Mouse (Mus musculus) kidney, adult 11 months (tissue): ENCODE measurements around the gene Ano6.
A peak's percentile ranks its signal among the peaks of the same experiment; 100 is the strongest.

Experiments
- DNase-seq: peaks from one replicate; pipeline ENCODE4 v3.0.0; 2022

The Ano6 gene

DNA sequence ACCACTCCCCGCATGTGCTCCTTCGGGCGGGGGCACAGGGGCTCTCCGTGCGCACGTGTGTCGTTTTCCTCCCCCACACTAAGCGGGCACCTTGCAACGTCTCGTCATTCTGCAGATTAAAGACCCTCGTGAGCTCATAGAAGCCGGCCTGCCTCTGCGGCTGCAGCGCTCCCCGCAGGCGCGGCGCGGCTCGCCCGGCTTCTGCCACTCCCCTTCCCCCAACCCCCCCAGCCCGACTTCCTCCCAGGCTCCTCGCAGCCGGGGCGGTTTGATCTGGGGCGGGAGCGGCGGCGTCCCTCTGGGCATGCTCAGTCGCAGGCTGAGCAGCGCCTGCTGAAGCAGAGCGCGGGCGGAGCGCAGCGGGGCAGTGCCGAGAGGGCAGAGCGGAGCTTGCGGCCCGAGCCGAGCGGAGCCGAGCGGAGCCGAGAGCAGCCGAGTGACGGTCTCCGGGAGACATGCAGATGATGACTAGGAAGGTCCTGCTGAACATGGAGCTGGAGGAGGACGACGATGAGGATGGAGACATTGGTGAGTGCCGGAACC, at the start of gene Ano6:
Gene Ano6 (plus strand): TSS at position 315 of the 543 bp plus-strand sequence.
- DNase-seq, result peak; percentile 92

DNA sequence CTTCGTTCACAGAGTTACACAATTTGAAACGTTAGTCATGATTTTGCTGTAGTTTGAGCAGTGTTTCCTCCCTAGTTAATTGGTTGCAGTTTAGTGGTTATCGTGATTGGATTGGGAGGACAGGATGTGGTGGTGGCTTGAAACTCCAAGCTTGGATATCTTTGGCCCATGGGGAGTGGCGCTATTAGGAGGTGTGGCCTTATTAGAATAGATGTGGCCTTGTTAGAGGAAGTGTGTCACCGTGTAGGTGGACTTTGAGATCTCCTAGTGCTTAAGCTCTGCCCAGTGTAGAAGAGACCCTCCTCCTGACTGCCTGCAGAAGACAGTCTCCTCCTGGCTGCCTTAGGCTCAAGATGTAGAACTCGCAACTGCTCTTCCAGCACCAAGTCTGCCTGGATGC, 47.7 kb upstream of the Ano6 start:
- DNase-seq, result no peak

DNA sequence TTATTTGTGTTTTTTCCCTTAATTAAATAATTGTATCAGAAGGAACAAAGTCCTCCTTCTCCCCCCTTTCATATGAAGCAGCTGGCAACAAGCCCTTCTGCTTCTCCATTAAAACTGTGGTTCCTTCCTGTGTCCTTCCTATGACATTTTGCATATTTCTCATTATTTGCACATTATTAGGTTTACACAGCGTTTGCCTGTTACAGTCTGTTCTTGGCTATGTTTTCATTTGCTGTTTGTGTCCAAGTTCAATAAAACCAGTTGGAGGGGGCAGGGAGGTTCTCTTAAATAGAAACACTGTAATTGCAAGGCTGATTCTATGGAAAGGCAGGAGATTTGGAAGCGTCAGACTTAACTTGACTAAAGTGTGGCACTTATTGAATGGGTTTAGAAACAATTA, 46.8 kb upstream of the Ano6 start:
- DNase-seq, result no peak

DNA sequence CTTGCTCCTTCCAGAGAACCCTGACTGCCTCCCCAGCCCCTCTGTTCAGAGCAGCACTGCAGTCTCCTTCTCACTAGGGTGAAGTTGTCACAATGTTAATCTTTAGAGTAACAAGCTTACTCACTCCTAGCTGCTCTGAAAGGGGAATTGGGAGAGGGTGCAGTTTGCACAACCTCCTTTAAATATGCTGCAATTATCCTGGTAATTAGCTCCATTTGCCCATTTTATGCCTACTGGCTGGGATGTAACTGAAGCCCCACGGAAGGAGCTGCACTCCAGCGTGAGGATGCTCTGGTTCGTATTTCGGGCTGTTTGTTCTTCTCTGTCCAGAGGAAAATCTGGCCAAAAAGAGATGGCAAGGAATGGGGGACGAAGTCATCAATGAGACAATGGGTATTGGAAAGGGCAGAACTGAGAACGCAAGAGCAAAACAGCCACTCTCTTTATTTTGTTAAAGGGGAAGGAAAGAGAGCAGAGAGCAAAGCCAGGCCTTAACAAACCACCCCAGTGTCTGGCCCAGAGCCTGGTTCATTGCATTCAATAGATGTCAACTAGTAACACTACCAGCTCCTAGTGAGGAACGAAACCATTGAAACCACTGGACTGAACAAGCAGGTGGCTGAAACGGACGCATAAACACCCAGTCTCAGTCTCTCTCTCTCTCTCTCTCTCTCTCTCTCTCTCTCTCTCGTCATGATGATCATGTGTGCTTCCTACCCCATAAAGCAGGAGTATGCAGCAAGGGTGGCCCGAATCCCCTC, 45.1 kb upstream of the Ano6 start:
- no peak for DNase-seq

DNA sequence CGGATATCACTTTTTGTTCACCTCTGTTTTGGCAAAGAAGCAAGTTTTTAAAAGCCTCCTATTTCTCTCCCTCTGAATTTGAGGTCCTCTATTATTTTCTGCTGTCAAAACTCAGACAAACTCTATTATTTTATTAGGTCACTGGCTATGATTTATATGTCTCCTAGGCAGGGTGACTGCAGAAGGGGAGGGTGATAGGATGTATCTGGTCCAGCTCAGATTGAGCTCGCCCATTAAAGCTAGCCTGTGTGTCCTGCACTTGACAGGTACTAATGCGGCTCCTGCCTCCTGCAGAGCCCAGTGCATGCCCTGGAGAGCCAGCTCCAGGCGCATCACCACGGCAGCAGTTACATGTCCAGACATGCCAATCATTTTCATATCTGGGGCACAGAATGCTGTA, 44.1 kb upstream of the Ano6 start:
- no peak for DNase-seq

DNA sequence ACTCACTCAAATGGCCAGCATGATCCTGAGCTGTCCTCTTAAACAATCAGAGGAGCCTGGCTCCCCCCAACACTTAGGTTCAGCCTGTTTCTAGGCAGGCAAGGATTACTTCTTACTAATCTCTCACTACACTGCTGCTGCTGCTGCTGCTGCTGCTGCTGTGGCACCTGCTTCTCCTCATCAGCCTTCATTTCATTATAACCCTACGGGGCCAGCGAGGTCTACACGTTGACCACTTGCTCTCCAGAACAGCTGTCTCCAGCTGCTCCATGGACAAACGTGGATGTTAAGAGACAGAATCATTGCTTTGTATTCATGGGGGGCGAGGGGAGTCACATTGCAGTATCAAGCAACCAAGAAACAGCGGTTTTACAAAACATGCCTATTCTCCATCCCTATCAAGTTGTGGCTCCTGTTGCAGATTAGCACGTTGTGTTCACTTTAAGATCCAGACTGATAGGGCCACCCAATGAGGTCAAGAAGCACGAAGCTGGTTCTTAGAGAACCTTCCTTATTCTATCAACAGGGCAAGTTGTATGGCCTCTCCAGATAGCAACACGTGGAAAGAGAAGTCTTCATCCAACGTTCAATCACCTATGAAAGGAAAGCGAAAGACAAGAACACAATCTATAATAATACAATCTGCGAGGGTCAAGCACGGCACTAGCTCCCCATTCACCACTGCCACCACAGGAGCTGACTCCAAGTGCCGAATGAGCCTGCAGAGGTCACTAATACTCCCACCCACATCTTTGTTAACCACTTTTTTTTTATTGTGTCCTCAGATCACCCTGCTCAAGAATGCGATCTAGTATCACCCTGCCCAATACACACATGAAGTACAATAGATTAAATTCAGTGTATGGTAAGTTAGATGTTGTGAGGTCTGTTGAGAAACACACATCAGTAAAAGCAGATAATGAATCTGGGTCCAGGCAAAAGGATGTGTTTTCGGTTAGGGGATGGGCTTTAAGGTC, 43.4 kb upstream of the Ano6 start:
- DNase-seq, result no peak

DNA sequence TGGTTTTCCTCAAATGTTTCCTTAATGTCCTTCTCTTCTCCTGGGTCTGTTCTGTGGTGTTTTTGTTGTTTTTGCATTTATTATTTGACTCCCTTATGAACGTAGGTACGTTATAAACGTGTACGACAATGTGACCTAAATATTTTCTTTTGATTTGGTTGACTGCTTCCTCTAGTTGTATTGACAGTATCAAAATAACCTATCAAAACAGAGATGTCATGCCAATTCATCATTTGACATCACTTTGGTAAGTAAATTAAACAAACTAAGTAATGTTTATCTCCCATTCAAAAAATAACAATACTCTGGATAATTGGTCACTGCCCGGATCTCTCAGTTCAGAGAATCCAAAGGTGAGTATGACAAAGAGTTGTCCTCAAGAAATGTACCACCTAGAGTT, 41.4 kb upstream of the Ano6 start:
- DNase-seq, result no peak

DNA sequence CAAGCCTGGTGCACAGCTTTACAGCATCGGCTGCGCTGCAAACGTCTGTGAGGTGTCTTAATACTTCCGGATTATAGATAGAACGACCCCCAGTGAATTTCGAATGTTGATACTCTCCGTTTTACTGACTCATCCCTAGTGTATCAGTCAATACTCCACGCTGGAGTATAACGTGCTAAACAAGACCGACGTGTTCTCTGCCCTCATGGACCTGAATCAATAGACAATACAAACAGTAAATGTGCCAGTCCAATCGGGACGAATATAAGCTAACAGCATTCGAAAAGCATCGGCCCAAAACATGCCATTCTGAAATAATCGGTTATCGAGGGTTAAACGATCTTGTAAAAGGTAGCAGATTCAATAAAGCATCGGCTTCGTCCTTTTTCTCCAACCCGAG, 40.6 kb upstream of the Ano6 start:
- DNase-seq, result no peak

DNA sequence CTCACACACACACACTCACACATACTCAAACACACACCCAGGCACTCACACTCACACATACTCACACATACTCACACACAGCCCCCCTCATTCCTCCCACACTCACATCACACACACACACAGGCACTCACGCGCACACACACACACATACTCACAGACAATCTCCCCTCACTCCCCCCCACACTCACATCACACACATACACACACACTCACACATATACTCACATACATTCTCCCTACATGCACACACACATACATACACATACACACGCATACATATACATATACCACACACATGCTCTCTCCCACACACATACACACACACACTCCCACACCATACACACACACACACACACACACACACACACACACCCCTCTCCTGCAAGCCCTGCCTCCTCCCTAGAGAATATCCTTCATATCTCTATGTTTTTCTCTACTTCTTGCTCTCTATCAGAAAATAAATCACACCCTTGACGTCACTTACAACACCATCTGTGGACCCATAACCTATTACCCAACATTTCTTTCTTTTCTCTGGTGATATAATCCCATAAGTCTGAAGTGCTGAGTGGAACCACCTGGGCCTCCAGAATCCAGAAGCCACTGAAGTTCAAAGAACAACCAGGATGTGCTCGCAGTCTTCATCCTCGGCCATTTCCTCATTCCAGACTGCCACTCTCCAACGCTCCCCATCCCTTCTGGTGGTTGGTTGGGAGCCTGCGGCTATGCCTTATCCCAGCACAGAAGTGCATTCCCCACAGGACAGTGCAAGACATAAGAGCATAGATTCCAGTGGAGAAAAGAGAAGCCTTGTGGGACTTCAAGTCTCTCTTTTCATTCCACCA, 38.6 kb upstream of the Ano6 start:
- no peak for DNase-seq

DNA sequence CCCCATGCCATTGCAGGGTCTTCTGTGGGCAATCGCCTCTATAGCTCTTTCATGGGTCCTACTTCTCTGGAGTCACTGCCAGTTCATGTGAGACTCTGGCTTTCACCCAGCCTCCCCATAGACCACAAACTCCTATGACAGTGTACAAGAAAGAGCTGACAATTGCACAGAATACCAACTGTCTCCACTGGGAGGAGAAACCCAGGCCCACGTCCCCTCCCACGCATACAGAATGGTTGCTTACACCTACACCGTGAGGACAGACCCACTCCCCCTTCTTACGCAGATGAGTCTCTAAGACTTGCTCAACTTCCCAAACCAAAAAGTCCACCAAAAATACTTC, 38.0 kb upstream of the Ano6 start:
- no peak for DNase-seq

DNA sequence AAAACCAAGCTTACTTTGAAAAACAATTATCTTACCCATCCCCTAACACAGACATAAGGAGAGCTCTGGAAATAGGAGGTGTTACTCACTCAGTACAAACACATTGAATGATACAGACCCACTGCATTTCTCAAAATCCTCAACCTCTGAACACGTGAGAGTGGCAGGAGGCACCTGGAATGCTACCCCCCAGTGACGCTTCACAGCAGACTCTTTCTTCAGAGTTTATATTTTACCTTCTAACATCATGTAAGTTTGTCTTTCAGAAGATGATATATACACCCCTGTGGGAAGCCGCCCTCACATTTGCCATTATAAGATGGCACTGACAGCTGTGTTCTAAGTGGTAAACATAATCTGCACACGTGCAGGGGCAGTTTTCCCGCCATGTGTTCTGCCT, 37.6 kb upstream of the Ano6 start:
- DNase-seq, result no peak

DNA sequence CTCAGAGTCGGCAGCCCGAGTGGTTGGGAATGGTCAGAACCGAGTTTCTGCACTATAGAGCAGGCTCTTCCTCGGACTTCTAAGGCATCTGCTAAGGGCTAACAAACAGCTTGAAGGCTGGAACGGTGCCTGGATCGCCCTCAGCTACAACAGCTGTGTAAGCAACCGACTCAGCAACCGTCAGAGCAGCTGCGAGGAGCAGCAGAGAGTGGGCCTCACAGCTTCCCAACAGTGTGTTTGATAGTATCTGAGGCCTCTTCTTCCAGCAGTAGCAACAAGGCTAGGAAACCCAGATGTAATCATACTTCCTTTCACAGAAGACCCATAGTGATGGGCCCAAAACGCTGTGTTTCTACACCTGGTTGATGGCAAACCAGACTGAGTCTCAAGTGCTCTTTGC, 33.5 kb upstream of the Ano6 start:
- peak; percentile 61 for DNase-seq

DNA sequence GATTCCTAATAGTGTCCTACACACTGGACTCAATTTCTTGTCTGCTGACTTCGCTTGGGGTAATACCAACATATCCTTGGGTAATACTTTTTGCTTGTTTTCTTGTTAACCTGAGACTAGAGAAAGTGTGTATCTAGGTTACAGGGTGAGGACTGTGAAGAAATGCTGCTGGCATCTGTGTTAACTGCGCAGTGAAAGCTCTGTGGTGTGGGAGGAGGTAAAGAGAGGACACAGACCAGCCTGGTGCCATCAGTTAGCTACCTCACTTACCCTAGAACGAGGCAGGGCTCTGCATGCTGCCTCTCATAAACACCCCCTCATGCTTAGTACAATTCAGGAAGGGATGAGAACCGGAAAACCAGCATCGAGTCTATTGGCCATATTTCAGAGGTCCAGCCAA, 32.6 kb upstream of the Ano6 start:
- DNase-seq, result no peak

DNA sequence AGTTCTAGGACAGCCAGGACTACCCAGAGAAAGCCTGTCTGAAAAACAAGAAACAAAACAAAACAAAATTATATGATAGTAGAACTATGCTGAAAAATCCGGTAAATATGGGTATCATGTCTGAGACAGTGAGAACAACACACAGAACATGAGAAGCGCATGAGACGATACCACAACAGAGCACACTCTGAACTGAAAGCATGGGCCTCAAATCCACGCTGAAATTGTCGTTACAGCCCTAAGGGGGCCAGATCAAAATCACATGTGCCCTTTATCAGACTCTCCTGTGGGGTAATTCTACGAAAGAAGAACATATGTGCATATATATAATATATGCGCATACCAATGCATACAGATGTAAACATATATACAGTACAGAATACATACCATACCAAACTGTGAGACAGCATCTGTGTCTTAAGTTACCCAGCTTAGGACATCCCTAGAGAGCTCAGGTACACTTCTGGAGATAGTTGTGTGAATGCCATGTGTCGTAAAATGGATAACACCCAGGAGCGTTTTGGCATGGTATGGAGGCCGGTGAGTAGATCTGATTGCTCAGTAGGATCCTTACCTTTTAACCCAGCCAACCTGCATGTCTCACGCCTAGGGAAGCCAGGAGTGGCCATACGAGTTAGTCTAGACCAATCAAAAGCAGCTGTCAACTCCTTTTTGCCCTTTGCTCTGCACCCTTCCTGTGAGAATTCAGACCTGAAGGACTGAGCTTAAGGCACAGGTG, 31.8 kb upstream of the Ano6 start:
- DNase-seq, result no peak

DNA sequence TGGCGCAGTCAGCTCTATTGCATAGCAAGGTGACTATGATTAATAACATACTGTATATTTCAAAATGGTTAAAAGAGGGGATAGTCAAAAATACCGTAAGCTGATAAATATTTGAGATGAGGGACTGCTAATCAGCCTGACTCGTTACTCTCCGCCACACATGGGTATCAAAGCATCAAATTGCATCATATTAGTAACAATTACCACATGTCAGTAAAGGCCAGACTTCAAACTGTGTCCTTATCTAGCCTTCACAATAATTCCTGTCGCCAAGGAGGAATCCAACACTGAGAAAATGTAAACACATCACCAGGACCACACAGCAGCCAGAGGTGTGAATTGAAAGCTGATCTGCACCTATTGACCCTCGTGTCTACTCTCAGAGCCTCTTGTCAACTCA, 30.8 kb upstream of the Ano6 start:
- no peak for DNase-seq

DNA sequence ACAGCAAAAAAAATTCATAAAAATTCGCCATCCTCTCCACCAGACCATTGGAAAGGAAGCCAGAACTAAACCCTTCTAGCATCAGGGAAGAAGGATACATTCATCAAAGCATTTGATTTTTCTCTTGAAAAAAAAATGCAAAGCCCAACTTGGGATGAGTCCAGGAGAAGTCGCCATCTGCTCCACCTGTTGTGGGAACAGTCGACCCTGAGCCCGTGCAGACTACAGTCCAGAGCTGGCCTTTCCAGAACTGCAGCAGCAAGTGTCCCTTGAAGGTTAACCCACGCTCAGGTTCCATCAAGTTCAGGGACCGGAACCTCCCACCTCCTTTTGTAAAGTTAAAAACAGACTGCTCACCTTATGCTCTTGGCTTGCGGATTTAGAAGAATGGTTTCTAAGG, 29.2 kb upstream of the Ano6 start:
- DNase-seq, result no peak

DNA sequence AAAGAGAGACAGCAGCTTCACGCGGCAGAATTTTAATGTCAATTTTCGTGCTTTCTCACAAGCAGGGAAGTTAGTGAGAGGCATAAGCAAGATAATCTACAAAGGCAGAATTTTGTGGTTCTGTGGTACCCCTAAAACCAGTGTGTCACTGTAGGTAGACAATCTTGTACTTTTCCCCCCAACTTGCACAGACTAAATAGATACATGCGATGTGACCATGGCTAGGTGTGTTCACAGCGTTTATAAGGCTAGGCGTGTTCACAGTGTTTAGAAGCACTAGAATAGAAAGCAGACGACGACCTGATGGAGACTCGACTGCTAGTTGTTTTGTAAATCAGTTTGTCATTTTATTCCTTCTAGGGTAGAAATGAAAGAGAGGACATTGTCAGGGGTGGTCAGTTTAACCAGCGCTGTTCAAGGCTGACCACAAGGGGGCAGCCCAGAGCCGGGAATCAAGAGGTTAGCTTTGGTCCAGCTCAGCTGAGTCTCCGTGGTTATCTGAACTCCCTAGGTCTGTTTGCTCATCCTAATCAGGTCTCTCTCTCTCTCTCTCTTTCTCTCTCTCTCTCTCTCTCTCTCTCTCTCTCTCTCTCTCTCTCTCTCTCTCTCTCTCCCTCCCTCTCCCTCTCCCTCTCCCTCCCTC, 27.9 kb upstream of the Ano6 start:
- peak; percentile 39 for DNase-seq

DNA sequence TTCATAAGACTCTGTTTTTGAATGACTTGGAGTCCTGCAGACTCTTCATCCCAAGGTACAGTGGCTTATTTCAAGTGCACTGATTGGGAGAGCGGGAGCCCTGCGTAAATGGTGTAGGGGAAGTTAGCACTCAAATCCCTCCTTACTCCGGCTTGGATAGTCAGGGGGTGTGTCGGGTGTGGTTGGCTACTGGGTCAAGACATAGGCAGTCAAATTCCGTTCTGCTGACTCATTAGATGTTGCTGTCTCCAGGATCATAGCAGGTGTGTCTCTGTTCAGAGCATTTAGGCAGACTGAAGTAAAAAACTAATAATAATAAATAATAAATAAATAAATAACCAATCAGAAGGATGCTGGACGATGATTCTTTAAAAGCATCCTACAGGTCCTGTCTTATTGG, 27.2 kb upstream of the Ano6 start:
- DNase-seq, result no peak

DNA sequence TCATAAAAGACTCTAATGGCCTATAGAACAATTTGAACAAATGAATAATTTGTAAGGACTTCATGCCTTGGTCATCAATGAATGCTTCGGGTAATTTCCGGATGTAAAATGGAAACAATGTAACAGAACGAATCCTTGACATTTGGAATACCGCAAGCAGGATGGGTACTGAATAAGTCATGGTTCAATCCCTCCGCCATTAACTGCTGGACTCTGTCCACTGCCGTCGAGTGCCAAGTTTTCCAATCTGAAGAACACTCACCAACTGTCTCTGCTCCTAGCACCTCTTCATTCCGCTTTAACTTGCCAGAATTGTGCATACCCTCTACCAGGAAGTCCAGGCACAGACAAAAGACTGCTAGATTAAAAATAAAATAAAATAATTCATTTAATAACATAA, 25.4 kb upstream of the Ano6 start:
- no peak for DNase-seq

DNA sequence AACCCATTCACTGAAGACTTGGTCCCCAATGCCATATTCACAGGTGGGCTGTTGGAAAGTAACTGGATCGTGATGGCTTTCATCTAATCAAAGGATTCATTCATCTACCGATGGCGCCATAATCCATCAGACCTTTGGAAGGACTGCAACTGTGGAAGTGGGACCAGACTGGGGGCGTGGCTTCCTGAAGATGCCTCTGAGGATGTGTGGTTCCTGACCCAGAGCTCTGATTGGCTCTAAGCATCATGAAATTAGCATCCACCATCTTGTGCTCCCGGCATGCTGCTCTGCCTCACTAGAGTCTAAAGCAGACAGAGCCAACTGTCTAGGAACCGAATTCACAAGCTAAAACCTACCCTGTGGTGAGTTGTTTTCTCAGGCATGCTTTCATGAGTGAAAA, 24.7 kb upstream of the Ano6 start:
- no peak for DNase-seq

DNA sequence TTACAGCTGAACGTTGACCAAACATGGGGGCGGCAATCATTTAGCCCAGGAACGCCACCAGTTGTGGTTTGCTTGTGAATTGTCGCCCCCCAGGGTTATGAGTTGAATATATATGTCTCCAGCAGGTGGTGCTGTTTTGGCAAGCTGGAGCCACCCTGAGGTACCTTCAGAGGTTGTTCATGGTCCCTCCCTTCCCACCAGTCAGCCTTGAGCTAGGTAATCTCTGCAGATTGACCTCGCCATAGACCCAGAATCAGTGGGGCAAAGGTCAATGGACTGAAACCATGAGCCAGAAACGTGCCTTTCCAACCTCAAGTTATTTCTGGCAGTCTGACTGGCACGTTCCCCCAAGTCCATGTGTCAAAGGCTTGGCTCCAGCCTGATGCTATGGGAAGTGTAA, 22.8 kb upstream of the Ano6 start:
- no peak for DNase-seq

DNA sequence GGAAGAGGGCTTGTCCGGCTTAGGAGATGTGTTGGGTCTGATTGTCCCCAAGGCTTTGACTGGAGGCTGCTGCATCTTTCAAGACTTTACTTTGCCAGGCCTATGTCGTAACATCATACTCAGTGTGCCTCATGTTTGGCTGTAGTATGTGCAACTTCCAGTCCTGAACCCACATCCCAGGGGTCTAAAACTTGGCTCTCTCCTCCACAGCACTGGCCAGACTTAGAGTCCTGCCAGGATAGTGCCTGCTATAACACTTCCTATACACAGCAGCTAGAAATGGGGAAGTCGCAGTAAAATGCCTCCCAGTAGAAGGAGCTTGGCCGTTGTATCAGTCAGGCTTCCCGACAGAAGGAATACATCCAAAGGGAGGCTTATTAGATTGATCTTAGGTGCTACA, 21.9 kb upstream of the Ano6 start:
- DNase-seq, result no peak
